Mouse (Mus musculus) stomach, postnatal 0 days (tissue): ENCODE results near the gene Gpbp1l1. TPM values are rescaled to one million over a fixed set of nuclear protein-coding genes. Genes with fewer than 3 reads are reported as not detected.
A peak's percentile ranks its signal among the peaks of the same experiment; 100 is the strongest.

Experiments
- ATAC-seq: fragments of 200-750 bp; cut with Nextera tagmentation; 2 replicates; pipeline ENCODE4 v1.8.0; 2017; ENCODE audit not compliant: low FRiP score, low TSS enrichment
- DNase-seq: peaks from one replicate; pipeline ENCODE4 v3.0.0-alpha.2; 2016; ENCODE audit warnings: low spot score
- H3K27ac ChIP-seq: fragments of 300-500 bp; sonication (generic); replicated peaks from 2 replicates; pipeline ENCODE4 v1.5.1; 2014; ENCODE audit warnings: mild to moderate bottlenecking, control low read depth
- H3K27me3 ChIP-seq: fragments of 300-500 bp; sonication (generic); 2 replicates; pipeline ENCODE4 v1.6.1; 2014; ENCODE audit warnings: low read length; ENCODE audit not compliant: control insufficient read depth, insufficient read depth
- H3K36me3 ChIP-seq: fragments of 300-500 bp; sonication (generic); 2 replicates; pipeline ENCODE4 v1.6.1; 2014; ENCODE audit warnings: low read length, mixed read lengths; ENCODE audit not compliant: control insufficient read depth, insufficient read depth
- H3K4me1 ChIP-seq: fragments of 300-500 bp; sonication (generic); replicated peaks from 2 replicates; pipeline ENCODE4 v1.6.1; 2014; ENCODE audit warnings: antibody characterized with exemption; ENCODE audit not compliant: control insufficient read depth, insufficient read depth
- H3K4me2 ChIP-seq: fragments of 300-500 bp; sonication (generic); replicated peaks from 2 replicates; pipeline ENCODE4 v1.6.1; 2014; ENCODE audit warnings: low read depth, mild to moderate bottlenecking, control low read depth, moderate library complexity
- H3K4me3 ChIP-seq: fragments of 300-500 bp; sonication (generic); 2 replicates; pipeline ENCODE4 v1.5.1; 2014; ENCODE audit warnings: low read depth, low read length, control low read depth
- H3K9ac ChIP-seq: fragments of 300-500 bp; sonication (generic); 2 replicates; pipeline ENCODE4 v1.6.1; 2014; ENCODE audit warnings: mild to moderate bottlenecking, low read length, control low read depth, mixed read lengths
- H3K9me3 ChIP-seq: fragments of 300-500 bp; sonication (generic); 2 replicates; pipeline ENCODE4 v1.6.1; 2016; ENCODE audit warnings: low read length; ENCODE audit not compliant: control insufficient read depth
- CTCF ChIP-seq: IDR thresholded peaks from 2 replicates; pipeline ENCODE4 v1.5.1; 2016; ENCODE audit warnings: antibody characterized with exemption, low read depth, mild to moderate bottlenecking, moderate library complexity
- EP300 ChIP-seq: optimal IDR thresholded peaks from 2 replicates; pipeline ENCODE3; 2016; ENCODE audit warnings: antibody characterized with exemption
- WGBS: fragments of 180-500 bp; shearing (Covaris S2); extraction: QIAGEN DNeasy Blood & Tissue Kit; methylation state at CpG from one replicate; pipeline ENCODE4 v1.1.7; 2014; 5-methylcytosine and 5-hydroxymethylcytosine counted together
- polyA plus RNA-seq: library from polyadenylated mRNA; unstranded; fragments of >200 nt; fragmentation: Nextera tagmentation; extraction: Ambion mirVana; gene quantifications from 2 replicates; pipeline ENCODE4 v1.2.1, GENCODE M21; 2015

Gene Gpbp1l1
- polyA plus RNA-seq, 1 experiment from 2014 or later, result 22.4 TPM

- Histone ChIP-seq H3K27me3 (no peaks in the 10 kb centered on the region), H3K4me1 (no peaks in the 10 kb centered on the region), H3K9me3 (no peaks in the 10 kb centered on the region), H3K36me3 (no peaks in the 10 kb centered on the region), H3K27ac (peak within 1 kb of the TSS; percentile 93), H3K4me2 (peak within 1 kb of the TSS; percentile 50), H3K4me3 (peak within 1 kb of the TSS; percentile 82), H3K9ac (peak within 1 kb of the TSS; percentile 74)
- peak; percentile 81 for DNase-seq
- ATAC-seq, result peak; percentile 93
- TF ChIP-seq CTCF (no peak), EP300 (no peak)
- 7% methylated on average over 23 of the region's 23 CpGs for WGBS
Observed at GRCm38 (mm10) chr4:116627722-116628662, 70.5 kb downstream of the Gpbp1l1 start, which contains the start of gene Nasp. Gene Nasp, minus strand, starts transcription at chr4:116627941.

- H3K4me1 ChIP-seq, result no peaks in the 10 kb centered on the region
- no peak overlapping the region for H3K27ac ChIP-seq
- H3K9ac ChIP-seq, result no peak overlapping the region
- 93% methylated on average over 1 of the region's 1 CpGs for WGBS
- ATAC-seq (no peak), DNase-seq (no peak)
- H3K36me3 ChIP-seq, result peaks cover 21% of the 10 kb centered on the region
- H3K27me3 ChIP-seq, result no peaks in the 10 kb centered on the region
- H3K9me3 ChIP-seq, result no peaks in the 10 kb centered on the region
- H3K4me3 ChIP-seq, result no peak overlapping the region
- no peak for TF ChIP-seq CTCF
- no peak for TF ChIP-seq EP300
- no peak overlapping the region for H3K4me2 ChIP-seq
Observed at GRCm38 (mm10) chr4:116635197-116635596, 77.7 kb downstream of the Gpbp1l1 start.

- Histone ChIP-seq H3K4me3 (no peak overlapping the region), H3K36me3 (peaks cover 27% of the 10 kb centered on the region), H3K9me3 (no peaks in the 10 kb centered on the region), H3K4me1 (no peaks in the 10 kb centered on the region), H3K27me3 (no peaks in the 10 kb centered on the region), H3K4me2 (no peak overlapping the region), H3K9ac (no peak overlapping the region), H3K27ac (no peak overlapping the region)
- WGBS, result 86% methylated on average over 6 of the region's 6 CpGs
- TF ChIP-seq EP300, result no peak
- TF ChIP-seq CTCF, result no peak
- ATAC-seq (peak; percentile 26; the same call in 1 of the 2 replicates), DNase-seq (no peak)
Observed at GRCm38 (mm10) chr4:116638821-116639220, 81.4 kb downstream of the Gpbp1l1 start.

GRCm38 (mm10) chr4:116642071-116642470, 84.6 kb downstream of the Gpbp1l1 start:
- no peaks in the 10 kb centered on the region for H3K4me1 ChIP-seq
- peaks cover 25% of the 10 kb centered on the region for H3K36me3 ChIP-seq
- no peaks in the 10 kb centered on the region for H3K27me3 ChIP-seq
- H3K9ac ChIP-seq, result no peak overlapping the region
- no peaks in the 10 kb centered on the region for H3K9me3 ChIP-seq
- 100% methylated on average over 1 of the region's 1 CpGs for WGBS
- DNase-seq (no peak), ATAC-seq (no peak)
- H3K27ac ChIP-seq, result no peak overlapping the region
- peak; percentile 55 for TF ChIP-seq CTCF
- TF ChIP-seq EP300, result no peak
- H3K4me2 ChIP-seq, result no peak overlapping the region
- H3K4me3 ChIP-seq, result no peak overlapping the region

Other genes starting within 250 kb of the Gpbp1l1 start
- gene Mast2, start 93.5 kb upstream of the Gpbp1l1 start, polyA plus RNA-seq, result 5.0 and 5.1 TPM in 2 replicates
- gene Ipp, start 50.1 kb upstream of the Gpbp1l1 start, polyA plus RNA-seq, result 8.2 and 8.4 TPM in 2 replicates
- gene Tmem69, start 1.7 kb upstream of the Gpbp1l1 start, polyA plus RNA-seq, result 15.7 and 16.6 TPM in 2 replicates
- gene Ccdc17, start 39.0 kb downstream of the Gpbp1l1 start, polyA plus RNA-seq, result 4.7 and 5.3 TPM in 2 replicates
- 32.9 TPM in 2 replicates for gene Nasp, start 70.3 kb downstream of the Gpbp1l1 start, polyA plus RNA-seq
- 755 and 765 TPM in 2 replicates for gene Akr1a1, start 94.0 kb downstream of the Gpbp1l1 start, polyA plus RNA-seq
- 1,868 and 2,021 TPM in 2 replicates for gene Prdx1, start 127.9 kb downstream of the Gpbp1l1 start, polyA plus RNA-seq
- gene Mmachc, start 150.7 kb downstream of the Gpbp1l1 start, polyA plus RNA-seq, result 9.8 and 11.8 TPM in 2 replicates
- gene Ccdc163, start 150.9 kb downstream of the Gpbp1l1 start, polyA plus RNA-seq, result 9.8 and 11.0 TPM in 2 replicates
- 2.3 and 2.6 TPM in 2 replicates for gene Tesk2, start 163.3 kb downstream of the Gpbp1l1 start, polyA plus RNA-seq
- 16.0 and 17.3 TPM in 2 replicates for gene Toe1, start 250.0 kb downstream of the Gpbp1l1 start, polyA plus RNA-seq